Mouse (Mus musculus): ENCODE data around the gene Anxa7. TPM values are rescaled to one million over a fixed set of nuclear protein-coding genes. Genes with fewer than 3 reads are reported as not detected.
A peak's percentile ranks its signal among the peaks of the same experiment; 100 is the strongest.

Anxa7 gene
- total and polyA plus RNA-seq, 3 experiments: 60.2 to 99.3 (median 89.2) TPM

DNA sequence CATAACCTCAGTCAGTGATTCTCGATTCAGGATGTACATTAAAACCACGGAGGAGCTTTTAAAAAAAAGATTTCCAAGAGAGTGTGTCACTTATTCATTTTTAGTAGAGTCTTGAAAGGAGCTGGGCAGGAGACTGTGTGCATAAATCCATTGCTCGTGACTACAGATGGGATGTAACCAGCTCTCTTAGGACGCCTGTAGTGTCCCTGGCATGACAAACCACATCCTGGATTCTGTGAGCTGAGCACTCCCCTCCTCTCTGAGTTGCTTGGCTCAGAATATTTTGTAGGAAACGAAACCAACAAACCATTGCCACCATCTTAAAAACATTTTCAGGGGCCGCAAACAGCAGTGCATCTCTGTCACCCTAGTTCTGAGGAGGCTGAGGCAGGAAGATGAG, 43.0 kb downstream of the Anxa7 start:
- H3K4me3 ChIP-seq (replicated peaks in 1 of 3; ENCODE audit: low read depth in 2 of 3, low read length in 2 of 3, poor library complexity in 1 of 3): peak overlapping the region in 2 of 3 experiments; percentile 20 to 44
- H3K36me3 ChIP-seq (replicated peaks in 1 of 2; ENCODE audit: control insufficient read depth in 1 of 2, insufficient read depth in 1 of 2, low read length in 1 of 2): no peaks in the 10 kb centered on the region
- no peaks in the 10 kb centered on the region for H3K27me3 ChIP-seq (replicated peaks)
- H3K27ac ChIP-seq (ENCODE audit: insufficient read depth, low read depth): peak overlapping the region; percentile 43
- H3K79me2 ChIP-seq (replicated peaks; ENCODE audit: control insufficient read depth, extremely low read depth, insufficient read depth, poor library complexity, severe bottlenecking): no peaks in the 10 kb centered on the region
- peak overlapping the region; percentile 62 for H3K4me2 ChIP-seq (ENCODE audit: insufficient read depth, low read depth, poor library complexity, severe bottlenecking)
- H3K9me3 ChIP-seq (replicated peaks; ENCODE audit: low read length): no peaks in the 10 kb centered on the region
- TF ChIP-seq POLR2AphosphoS2 (IDR thresholded peaks at IDR 0.05; ENCODE audit: low read depth, low read length) (no peak), ELF1 (IDR thresholded peaks at IDR 0.05; ENCODE audit: low read depth, low read length) (no peak), E2F4 (IDR thresholded peaks at IDR 0.05; ENCODE audit: insufficient replicate concordance, low read depth, low read length) (no peak), SMC3 (IDR thresholded peaks at IDR 0.05; ENCODE audit: low read depth, low read length) (no peak), MXI1 (IDR thresholded peaks at IDR 0.05; ENCODE audit: low read depth, low read length) (no peak), JUND (conservative IDR thresholded peaks at IDR 0.05; ENCODE audit: low read depth, low read length) (no peak), PAX5 (IDR thresholded peaks at IDR 0.05; ENCODE audit: low read length) (no peak), ZMIZ1 (IDR thresholded peaks at IDR 0.05; ENCODE audit: low read depth, low read length) (no peak), MAZ (IDR thresholded peaks at IDR 0.05; ENCODE audit: low read depth, low read length) (no peak), USF1 (IDR thresholded peaks at IDR 0.05; ENCODE audit: low read depth, low read length) (no peak), JUN (IDR thresholded peaks at IDR 0.05; ENCODE audit: insufficient read depth, low read depth, low read length) (no peak), MAX (IDR thresholded peaks at IDR 0.05; ENCODE audit: low read length) (no peak), KAT2A (IDR thresholded peaks at IDR 0.05; ENCODE audit: insufficient replicate concordance, low read length) (no peak), MAFK (IDR thresholded peaks at IDR 0.05; ENCODE audit: insufficient replicate concordance, low read length) (no peak), RAD21 (IDR thresholded peaks at IDR 0.05; ENCODE audit: low read depth, low read length) (no peak), CHD1 (IDR thresholded peaks at IDR 0.05; ENCODE audit: low read depth, low read length) (no peak)
- in situ Hi-C loops (cut with MboI; ENCODE audit: low pct_ligation_motif_present, low pct_unique_long_range_greater_than_20kb, low sequenced_read_pairs) (no loop called here), dilution Hi-C loops (cut with MboI; ENCODE audit: extremely low pct_ligation_motif_present, extremely low pct_unique_long_range_greater_than_20kb, low sequenced_read_pairs) (no loop called here)
- peak; percentile 49 for DNase-seq (ENCODE audit: extremely low read depth)
- H3K9ac ChIP-seq (ENCODE audit: insufficient read depth, low read depth): peak overlapping the region; percentile 58
- peaks cover 14 to 31% of the 10 kb centered on the region in 2 experiments for H3K4me1 ChIP-seq (ENCODE audit: control insufficient read depth in 1 of 2, insufficient read depth in 2 of 2)

DNA sequence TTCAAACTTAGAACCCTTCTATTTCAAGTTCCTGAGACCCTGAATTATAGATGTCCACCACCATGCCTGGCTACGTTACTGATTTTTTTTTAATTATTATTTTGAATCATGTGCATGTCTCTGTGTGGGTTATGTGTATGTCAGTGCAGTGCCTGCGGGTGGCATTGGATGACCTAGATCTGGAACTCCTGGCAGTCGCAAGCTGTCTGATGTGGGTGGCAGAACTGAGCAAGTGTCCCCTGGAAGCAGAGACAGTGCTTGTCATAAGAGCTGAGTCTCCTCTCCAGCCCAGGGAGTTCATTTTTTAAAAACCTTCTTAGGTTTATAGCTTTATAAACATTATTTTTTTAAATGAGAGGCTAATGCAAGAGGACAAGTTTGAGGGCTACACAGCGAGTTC, 47.5 kb downstream of the Anxa7 start:
- no peak overlapping the region for H3K4me2 ChIP-seq (ENCODE audit: insufficient read depth, low read depth, poor library complexity, severe bottlenecking)
- H3K27ac ChIP-seq (ENCODE audit: insufficient read depth, low read depth): no peak overlapping the region
- DNase-seq (ENCODE audit: extremely low read depth): no peak
- no peak overlapping the region for H3K9ac ChIP-seq (ENCODE audit: insufficient read depth, low read depth)
- dilution Hi-C loops (cut with MboI; ENCODE audit: extremely low pct_ligation_motif_present, extremely low pct_unique_long_range_greater_than_20kb, low sequenced_read_pairs) (no loop called here), in situ Hi-C loops (cut with MboI; ENCODE audit: low pct_ligation_motif_present, low pct_unique_long_range_greater_than_20kb, low sequenced_read_pairs) (loop anchor here (5.0 kb wide), 2 partner anchors 35 to 85 kb away; partner anchors contain the start of genes Ecd and Fam149b)
- no peaks in the 10 kb centered on the region for H3K27me3 ChIP-seq (replicated peaks)
- no peaks in the 10 kb centered on the region for H3K79me2 ChIP-seq (replicated peaks; ENCODE audit: control insufficient read depth, extremely low read depth, insufficient read depth, poor library complexity, severe bottlenecking)
- H3K36me3 ChIP-seq (replicated peaks in 1 of 2; ENCODE audit: control insufficient read depth in 1 of 2, insufficient read depth in 1 of 2, low read length in 1 of 2): no peaks in the 10 kb centered on the region
- no peaks in the 10 kb centered on the region for H3K9me3 ChIP-seq (replicated peaks; ENCODE audit: low read length)
- peaks cover 14 to 31% of the 10 kb centered on the region in 2 experiments for H3K4me1 ChIP-seq (ENCODE audit: control insufficient read depth in 1 of 2, insufficient read depth in 2 of 2)
- no peak overlapping the region for H3K4me3 ChIP-seq (replicated peaks in 1 of 3; ENCODE audit: low read depth in 2 of 3, low read length in 2 of 3, poor library complexity in 1 of 3)
- no peak for TF ChIP-seq POLR2A (IDR thresholded peaks at IDR 0.05; ENCODE audit: low read depth, low read length)
- no peak for TF ChIP-seq ZC3H11A (IDR thresholded peaks at IDR 0.05; ENCODE audit: low read depth, low read length)
- TF ChIP-seq UBTF (IDR thresholded peaks at IDR 0.05; ENCODE audit: low read depth, low read length): no peak
- TF ChIP-seq MAFK (IDR thresholded peaks at IDR 0.05; ENCODE audit: insufficient replicate concordance, low read length): no peak
- no peak for TF ChIP-seq IRF4 (IDR thresholded peaks at IDR 0.05; ENCODE audit: low read depth, low read length)
- no peak for TF ChIP-seq JUND (conservative IDR thresholded peaks at IDR 0.05; ENCODE audit: low read depth, low read length)
- TF ChIP-seq JUN (IDR thresholded peaks at IDR 0.05; ENCODE audit: insufficient read depth, low read depth, low read length): no peak
- no peak for TF ChIP-seq KAT2A (IDR thresholded peaks at IDR 0.05; ENCODE audit: insufficient replicate concordance, low read length)
- no peak for TF ChIP-seq E2F4 (IDR thresholded peaks at IDR 0.05; ENCODE audit: insufficient replicate concordance, low read depth, low read length)
- no peak for TF ChIP-seq MYC (IDR thresholded peaks at IDR 0.05; ENCODE audit: low read depth, low read length)
- TF ChIP-seq CHD1 (IDR thresholded peaks at IDR 0.05; ENCODE audit: low read depth, low read length): no peak
- no peak for TF ChIP-seq MAZ (IDR thresholded peaks at IDR 0.05; ENCODE audit: low read depth, low read length)
- no peak for TF ChIP-seq SIN3A (IDR thresholded peaks at IDR 0.05; ENCODE audit: low read length)
- TF ChIP-seq NRF1 (IDR thresholded peaks at IDR 0.05; ENCODE audit: low read depth, low read length): no peak
- TF ChIP-seq ELF1 (IDR thresholded peaks at IDR 0.05; ENCODE audit: low read depth, low read length): no peak
- no peak for TF ChIP-seq MXI1 (IDR thresholded peaks at IDR 0.05; ENCODE audit: low read depth, low read length)
- TF ChIP-seq RCOR1 (conservative IDR thresholded peaks at IDR 0.05; ENCODE audit: low read depth, low read length): no peak

Data from CH12.LX (cell line).